Mouse (Mus musculus) left cerebral cortex, adult 2 months (tissue): ENCODE measurements around the gene Ubash3a. TPM values are rescaled to one million over a fixed set of nuclear protein-coding genes. Genes with fewer than 3 reads are reported as not detected.

Experiments used
- DNase-seq, 2 experiments: peaks; one replicate each; pipeline ENCODE4 v3.0.0; 2021 to 2022; ENCODE audit warnings: low spot score in 2 of 2, mixed read lengths in 1 of 2; ENCODE audit errors: extremely low spot score in 1 of 2
- H3K27ac ChIP-seq: fragments of 200-600 bp; 2 replicates; pipeline ENCODE4 v1.8.1; 2022
- H3K4me3 ChIP-seq: fragments of 200-600 bp; 2 replicates; pipeline ENCODE4 v1.8.1; 2022
- CTCF ChIP-seq: fragments of 200-600 bp; IDR thresholded peaks from 2 replicates; pipeline ENCODE4 v1.8.1; 2022; ENCODE audit warnings: antibody characterized with exemption, mild to moderate bottlenecking, moderate library complexity
- intact Hi-C: fragments of 180-260 bp; cut with DNase I; formaldehyde crosslinking; loops from one replicate; pipeline ENCODE4 v1.15.1; 2025
- total RNA-seq, 2 experiments: library from RNA; stranded (reverse); gene quantifications; 2 replicates each; pipeline ENCODE4 v1.2.3; 2021

Ubash3a gene
- total RNA-seq, 2 experiments from 2014 or later, result not detected

DNA sequence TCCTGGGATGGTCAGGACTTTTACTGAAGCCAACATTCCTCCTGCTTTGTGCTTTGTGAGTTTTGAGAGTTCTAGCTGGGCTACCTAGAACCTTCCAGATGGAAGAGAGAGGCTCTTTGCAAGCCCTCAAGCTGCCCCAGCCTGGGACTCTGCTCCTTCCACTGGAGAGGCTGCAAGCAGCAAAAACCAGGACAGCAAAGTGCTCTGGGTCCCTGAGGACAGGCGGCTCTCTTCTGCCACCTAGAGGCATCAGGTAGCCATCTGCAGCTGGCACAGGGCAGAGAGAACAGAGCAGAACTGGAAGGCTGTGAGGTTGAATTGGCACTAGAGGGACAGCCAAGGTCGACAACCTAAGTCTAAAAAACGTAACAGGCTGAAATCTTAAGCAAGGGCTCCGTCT lies 20.3 kb upstream of the Ubash3a start:
- peak; percentile 65 to 66 for DNase-seq
- TF ChIP-seq CTCF, result peak; percentile 96
- H3K27ac ChIP-seq, result no peak overlapping the region
- no peak overlapping the region for H3K4me3 ChIP-seq
- intact Hi-C loops, result loop anchor here (1.0 to 5.0 kb wide), 4 partner anchors 49 to 176 kb away; no protein-coding TSS in a partner anchor

GRCm38 (mm10) chr17:31191825-31192224 lies 15.8 kb upstream of the Ubash3a start:
- Histone ChIP-seq H3K4me3 (no peak overlapping the region), H3K27ac (no peak overlapping the region)
- no peak for DNase-seq
- TF ChIP-seq CTCF, result no peak
- intact Hi-C loops, result no loop called here

DNA sequence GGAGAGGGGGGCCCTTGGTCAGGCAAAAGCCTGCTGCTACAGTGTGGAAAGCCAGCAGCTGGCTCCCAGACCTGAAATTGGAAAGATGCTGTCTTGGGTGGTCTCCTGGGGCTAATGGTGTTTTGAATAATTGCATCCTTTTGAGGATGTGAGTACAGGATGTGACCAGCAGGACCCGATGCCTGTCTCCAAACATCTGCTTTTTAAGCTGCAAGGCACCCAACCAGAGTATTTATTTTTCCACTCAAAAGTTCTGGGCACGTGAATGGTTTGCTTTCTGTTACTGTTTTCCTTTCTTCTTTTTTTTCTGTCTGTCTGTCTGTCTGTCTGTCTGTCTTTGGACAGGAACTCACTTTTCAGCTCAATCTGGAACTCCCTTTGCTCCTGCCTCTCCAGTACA lies 15.0 kb upstream of the Ubash3a start:
- no peak overlapping the region for H3K4me3 ChIP-seq
- TF ChIP-seq CTCF, result no peak
- DNase-seq, result no peak
- H3K27ac ChIP-seq, result no peak overlapping the region
- intact Hi-C loops, result no loop called here

GRCm38 (mm10) chr17:31193360-31193759 lies 14.3 kb upstream of the Ubash3a start:
- Histone ChIP-seq H3K27ac (no peak overlapping the region), H3K4me3 (no peak overlapping the region)
- no peak for TF ChIP-seq CTCF
- intact Hi-C loops, result no loop called here
- DNase-seq, result no peak

- intact Hi-C loops, result no loop called here
- DNase-seq, result no peak
- no peak for TF ChIP-seq CTCF
- no peak overlapping the region for H3K4me3 ChIP-seq
- no peak overlapping the region for H3K27ac ChIP-seq
These were observed 12.5 kb upstream of the Ubash3a start for GRCm38 (mm10) chr17:31195207-31195606.

- TF ChIP-seq CTCF, result no peak
- intact Hi-C loops, result no loop called here
- DNase-seq, result no peak
- Histone ChIP-seq H3K4me3 (no peak overlapping the region), H3K27ac (no peak overlapping the region)
These were observed 11.4 kb upstream of the Ubash3a start for GRCm38 (mm10) chr17:31196283-31196682.

DNA sequence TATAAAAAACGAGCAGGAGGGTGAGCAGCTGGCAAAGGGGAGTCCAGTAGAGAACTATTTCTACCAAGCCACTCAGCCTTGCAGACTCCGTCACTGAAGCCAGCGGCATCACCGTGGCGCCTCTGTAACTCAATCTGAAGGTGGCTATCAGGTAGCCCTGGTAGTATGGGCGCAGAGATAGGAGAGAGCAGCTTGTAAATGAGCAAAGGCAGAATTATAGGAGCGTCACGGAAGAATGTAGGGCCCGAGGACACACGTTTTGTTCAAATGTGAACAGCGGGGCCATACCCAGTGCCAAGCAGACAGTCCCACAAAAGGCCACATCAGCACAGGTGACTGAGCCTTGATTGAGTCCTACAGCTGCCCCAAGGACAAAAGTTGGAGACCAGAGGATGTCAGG lies 8.8 kb upstream of the Ubash3a start, which contains the start of gene Tmprss3:
Tmprss3 (minus strand) TSS at position 101 of the 400 bp plus-strand sequence.
- intact Hi-C loops, result no loop called here
- Histone ChIP-seq H3K4me3 (no peak within 1 kb of the TSS), H3K27ac (no peak within 1 kb of the TSS)
- no peak for DNase-seq
- TF ChIP-seq CTCF, result no peak

GRCm38 (mm10) chr17:31208654-31209053 lies 981 bp downstream of the Ubash3a start:
- Histone ChIP-seq H3K4me3 (no peak overlapping the region), H3K27ac (no peak overlapping the region)
- DNase-seq, result no peak
- TF ChIP-seq CTCF, result no peak
- intact Hi-C loops, result no loop called here

GRCm38 (mm10) chr17:31209376-31209930 lies 1.8 kb downstream of the Ubash3a start:
- TF ChIP-seq CTCF, result no peak
- DNase-seq, result no peak
- intact Hi-C loops, result no loop called here
- no peak overlapping the region for H3K4me3 ChIP-seq
- H3K27ac ChIP-seq, result no peak overlapping the region

- intact Hi-C loops, result no loop called here
- no peak overlapping the region for H3K27ac ChIP-seq
- no peak for DNase-seq
- no peak for TF ChIP-seq CTCF
- H3K4me3 ChIP-seq, result no peak overlapping the region
These were observed 2.6 kb downstream of the Ubash3a start for GRCm38 (mm10) chr17:31210299-31210698.

- no peak for TF ChIP-seq CTCF
- Histone ChIP-seq H3K27ac (no peak overlapping the region), H3K4me3 (no peak overlapping the region)
- no peak for DNase-seq
- intact Hi-C loops, result no loop called here
These were observed 4.2 kb downstream of the Ubash3a start for GRCm38 (mm10) chr17:31211881-31212280.

- intact Hi-C loops, result no loop called here
- H3K4me3 ChIP-seq, result no peak overlapping the region
- no peak for DNase-seq
These were observed 8.6 kb downstream of the Ubash3a start for GRCm38 (mm10) chr17:31216068-31216955.

More at GRCm38 (mm10) chr17:31216068-31216955, 8.6 kb downstream of the Ubash3a start:
- H3K27ac ChIP-seq, result no peak overlapping the region
- TF ChIP-seq CTCF, result no peak
